Mouse (Mus musculus) MEL (cell line): ENCODE results near the gene Gm21985. TPM values are rescaled to one million over a fixed set of nuclear protein-coding genes. Genes with fewer than 3 reads are reported as not detected.
A peak's percentile ranks its signal among the peaks of the same experiment; 100 is the strongest.

ENCODE experiments used
- DNase-seq: peaks from one replicate; pipeline ENCODE4 v3.0.0; 2011; ENCODE audit warnings: low read depth, low spot score
- H3K27ac ChIP-seq: 2 replicates; pipeline ENCODE4 v1.5.1; 2012; ENCODE audit warnings: low read depth, mild to moderate bottlenecking, control low read depth, low read length, moderate library complexity; ENCODE audit not compliant: control insufficient read depth
- H3K27me3 ChIP-seq, 2 experiments: fragments of 150-350 bp in 1 of 2; sonication (generic) in 1 of 2; 2 replicates each; pipeline ENCODE4 v1.6.1; 2012; ENCODE audit warnings: low read length in 2 of 2, mild to moderate bottlenecking in 2 of 2, improper control_type of control experiment in 1 of 2, moderate library complexity in 1 of 2; ENCODE audit not compliant: insufficient read depth in 2 of 2, control insufficient read depth in 1 of 2
- H3K36me3 ChIP-seq, 2 experiments: 2 replicates each; pipeline ENCODE4 v1.6.1; 2012 to 2014; ENCODE audit warnings: low read length in 2 of 2, improper control_type of control experiment in 1 of 2, inconsistent platforms in 1 of 2, mild to moderate bottlenecking in 1 of 2; ENCODE audit not compliant: insufficient read depth in 2 of 2, control insufficient read depth in 1 of 2
- H3K4me1 ChIP-seq, 2 experiments: fragments of 150-350 bp in 1 of 2; sonication (generic) in 1 of 2; 2 replicates each; pipeline ENCODE4 v1.6.1; 2012; ENCODE audit warnings: low read length in 2 of 2, improper control_type of control experiment in 1 of 2, mild to moderate bottlenecking in 1 of 2; ENCODE audit not compliant: insufficient read depth in 2 of 2, control insufficient read depth in 1 of 2
- H3K4me3 ChIP-seq, 2 experiments: fragments of 150-350 bp in 1 of 2; sonication (generic) in 1 of 2; 2 replicates each; pipeline ENCODE4 v1.5.1; 2012; ENCODE audit warnings: low read depth in 2 of 2, low read length in 2 of 2, mild to moderate bottlenecking in 2 of 2, moderate library complexity in 2 of 2, control low read depth in 1 of 2, improper control_type of control experiment in 1 of 2; ENCODE audit not compliant: control insufficient read depth in 1 of 2, insufficient read depth in 1 of 2
- H3K79me2 ChIP-seq: 2 replicates; pipeline ENCODE4 v1.6.1; 2012; ENCODE audit warnings: mild to moderate bottlenecking, low read length, moderate library complexity; ENCODE audit not compliant: control insufficient read depth, poor library complexity, insufficient read depth
- H3K9ac ChIP-seq: 2 replicates; pipeline ENCODE4 v1.6.1; 2012; ENCODE audit warnings: low read depth, mild to moderate bottlenecking, control low read depth, low read length, moderate library complexity; ENCODE audit not compliant: control insufficient read depth, poor library complexity, severe bottlenecking
- H3K9me3 ChIP-seq: fragments of 150-350 bp; sonication (generic); replicated peaks from 2 replicates; pipeline ENCODE4 v1.6.1; 2012; ENCODE audit warnings: mild to moderate bottlenecking, low read length, improper control_type of control experiment, moderate library complexity; ENCODE audit not compliant: insufficient read depth
- CHD2 ChIP-seq: IDR thresholded peaks from 2 replicates; pipeline ENCODE4 v1.6.1; 2011; ENCODE audit warnings: low read length, improper control_type of control experiment
- ETS1 ChIP-seq: IDR thresholded peaks from 2 replicates; pipeline ENCODE4 v1.6.1; 2012; ENCODE audit warnings: low read depth, mild to moderate bottlenecking, inconsistent platforms, low read length, improper control_type of control experiment, moderate library complexity
- GATA1 ChIP-seq: IDR thresholded peaks from 2 replicates; pipeline ENCODE4 v1.6.1; 2011; ENCODE audit warnings: low read depth, low read length, improper control_type of control experiment
- MAFK ChIP-seq: IDR thresholded peaks from 2 replicates; pipeline ENCODE4 v1.6.1; 2011; ENCODE audit warnings: low read depth, mild to moderate bottlenecking, low read length, improper control_type of control experiment, borderline replicate concordance
- MAX ChIP-seq: IDR thresholded peaks from 2 replicates; pipeline ENCODE4 v1.6.1; 2011; ENCODE audit warnings: low read length, improper control_type of control experiment
- MAZ ChIP-seq: IDR thresholded peaks from 2 replicates; pipeline ENCODE4 v1.6.1; 2012; ENCODE audit warnings: low read depth, mild to moderate bottlenecking, inconsistent platforms, low read length, improper control_type of control experiment
- MXI1 ChIP-seq: IDR thresholded peaks from 2 replicates; pipeline ENCODE4 v1.6.1; 2011; ENCODE audit warnings: mild to moderate bottlenecking, low read depth, low read length, improper control_type of control experiment
- MYB ChIP-seq: IDR thresholded peaks from 2 replicates; pipeline ENCODE4 v1.6.1; 2011; ENCODE audit warnings: mild to moderate bottlenecking, low read depth, low read length, improper control_type of control experiment
- NELFE ChIP-seq: IDR thresholded peaks from 2 replicates; pipeline ENCODE4 v1.6.1; 2011; ENCODE audit warnings: low read depth, low read length, improper control_type of control experiment
- NRF1 ChIP-seq: IDR thresholded peaks from 2 replicates; pipeline ENCODE4 v1.6.1; 2014; ENCODE audit warnings: low read depth, mild to moderate bottlenecking, inconsistent platforms, low read length, improper control_type of control experiment, moderate library complexity; ENCODE audit not compliant: poor library complexity, insufficient read depth, severe bottlenecking
- POLR2AphosphoS5 ChIP-seq: IDR thresholded peaks from 2 replicates; pipeline ENCODE4 v1.6.1; 2012; ENCODE audit warnings: low read depth, borderline replicate concordance, mild to moderate bottlenecking, inconsistent platforms, low read length, moderate library complexity, mixed read lengths
- SIN3A ChIP-seq: IDR thresholded peaks from 2 replicates; pipeline ENCODE4 v1.6.1; 2012; ENCODE audit warnings: low read length, improper control_type of control experiment, inconsistent platforms
- TAL1 ChIP-seq: IDR thresholded peaks from 2 replicates; pipeline ENCODE4 v1.6.1; 2012; ENCODE audit warnings: mild to moderate bottlenecking, inconsistent platforms, low read length, moderate library complexity, mixed read lengths
- TCF12 ChIP-seq: IDR thresholded peaks from 2 replicates; pipeline ENCODE4 v1.6.1; 2014; ENCODE audit warnings: low read depth, mild to moderate bottlenecking, inconsistent platforms, low read length, improper control_type of control experiment, moderate library complexity
- UBTF ChIP-seq: IDR thresholded peaks from 2 replicates; pipeline ENCODE4 v1.6.1; 2012; ENCODE audit warnings: low read depth, mild to moderate bottlenecking, inconsistent platforms, low read length, improper control_type of control experiment, moderate library complexity, borderline replicate concordance; ENCODE audit not compliant: insufficient read depth
- ZKSCAN1 ChIP-seq: IDR thresholded peaks from 2 replicates; pipeline ENCODE4 v1.6.1; 2012; ENCODE audit warnings: low read depth, mild to moderate bottlenecking, inconsistent platforms, low read length, improper control_type of control experiment, moderate library complexity
- ZMIZ1 ChIP-seq: IDR thresholded peaks from 2 replicates; pipeline ENCODE4 v1.6.1; 2012; ENCODE audit warnings: low read depth, mild to moderate bottlenecking, inconsistent platforms, low read length, improper control_type of control experiment, moderate library complexity
- ZNF384 ChIP-seq: IDR thresholded peaks from 2 replicates; pipeline ENCODE4 v1.6.1; 2012; ENCODE audit warnings: low read depth, mild to moderate bottlenecking, inconsistent platforms, low read length, improper control_type of control experiment
- polyA plus RNA-seq, 2 experiments: library from polyadenylated mRNA; stranded (reverse) in 1 of 2; unstranded in 1 of 2; fragments of >175 nt in 1 of 2; fragments of >200 nt in 1 of 2; gene quantifications; 2 replicates each; pipeline versions ENCODE4 v1.2.1 to v1.2.4; 2012; ENCODE audit warnings: low replicate concordance in 2 of 2, low read depth in 1 of 2; ENCODE audit not compliant: insufficient read length in 2 of 2, insufficient read depth in 1 of 2, missing spikeins in 1 of 2
- total RNA-seq: library from RNA; depleted of rRNA; stranded (reverse); fragments of 300-350 nt; gene quantifications from 2 replicates; pipeline ENCODE4 v1.2.3, GENCODE M21; 2012

The Gm21985 gene
- total and polyA plus RNA-seq, 3 experiments = 0.04 TPM; not detected in 2

DNA sequence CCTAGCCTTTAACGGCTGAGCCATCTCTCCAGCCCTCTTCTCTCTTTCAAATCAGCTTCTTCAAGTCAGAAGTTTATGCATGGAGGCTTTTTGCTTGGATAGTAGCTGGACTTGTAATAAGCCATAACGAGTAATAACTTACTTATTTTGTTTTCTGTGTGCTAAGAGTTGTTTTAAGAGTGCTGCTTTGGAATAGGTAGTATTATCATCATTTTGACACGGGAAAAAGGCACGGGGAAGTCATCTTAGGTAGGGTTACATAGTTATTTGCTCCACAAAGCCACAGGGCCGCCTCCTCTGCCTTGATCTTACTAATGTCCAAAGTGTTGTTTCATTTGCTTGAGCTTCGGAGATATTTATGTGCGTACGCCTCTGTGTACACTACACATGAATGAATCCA lies 114.0 kb downstream of the Gm21985 start:
- Histone ChIP-seq H3K27me3 (no peaks in the 10 kb centered on the region), H3K27ac (peak overlapping the region; percentile 26), H3K9me3 (no peaks in the 10 kb centered on the region), H3K4me1 (peaks cover 0 to 6% of the 10 kb centered on the region in 2 experiments; a peak in 3 of 4 replicates)
- DNase-seq = peak; percentile 61
- TF ChIP-seq ZKSCAN1 = no peak
- no peak for TF ChIP-seq MXI1
- no peak for TF ChIP-seq ZMIZ1
- TF ChIP-seq CHD2 = no peak
- TF ChIP-seq MAZ = no peak
- no peak for TF ChIP-seq MYB
- TF ChIP-seq TAL1 = no peak
- TF ChIP-seq MAX = no peak
- TF ChIP-seq, all 39 proteins: peak for 0
- Histone ChIP-seq H3K79me2 (peaks cover 45% of the 10 kb centered on the region), H3K9ac (peak overlapping the region; percentile 97), H3K4me3 (peak overlapping the region; percentile 90 to 93), H3K36me3 (peaks cover 0 to 24% of the 10 kb centered on the region in 2 experiments; a peak in 3 of 4 replicates)

GRCm38 (mm10) chr2:112381219-112381618 lies 115.1 kb downstream of the Gm21985 start:
- H3K79me2 ChIP-seq = peaks cover 49% of the 10 kb centered on the region
- H3K4me1 ChIP-seq = peaks cover 3 to 6% of the 10 kb centered on the region in 2 experiments; a peak in 3 of 4 replicates
- no peak overlapping the region for H3K4me3 ChIP-seq
- no peaks in the 10 kb centered on the region for H3K27me3 ChIP-seq
- peaks cover 2 to 27% of the 10 kb centered on the region in 2 experiments for H3K36me3 ChIP-seq
- H3K9ac ChIP-seq = no peak overlapping the region
- H3K9me3 ChIP-seq = no peaks in the 10 kb centered on the region
- TF ChIP-seq GATA1 (no peak), POLR2AphosphoS5 (no peak), ETS1 (no peak), MAFK (no peak), TAL1 (no peak)
- no peak for DNase-seq
- H3K27ac ChIP-seq = no peak overlapping the region

DNA sequence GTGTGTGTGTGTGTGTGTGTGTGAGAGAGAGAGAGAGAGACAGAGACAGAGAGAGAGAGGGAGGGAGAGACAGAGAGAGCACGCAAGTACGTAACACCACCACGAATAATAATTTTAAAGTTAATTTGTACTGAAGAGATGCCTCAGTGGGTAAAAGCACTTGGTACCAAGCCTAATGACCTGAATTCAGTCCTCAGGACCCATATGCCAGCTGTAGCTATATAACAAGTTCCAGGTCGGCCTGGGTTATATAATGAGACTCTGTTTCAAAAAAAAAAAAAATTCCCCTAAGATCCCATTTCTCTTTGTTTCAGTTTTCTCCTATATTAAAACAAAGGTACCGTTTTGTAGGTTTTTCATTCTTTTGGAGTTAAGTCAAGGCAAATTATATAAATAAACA lies 124.7 kb downstream of the Gm21985 start:
- H3K79me2 ChIP-seq = peaks cover 49% of the 10 kb centered on the region
- TF ChIP-seq NRF1 (no peak), ETS1 (no peak), SIN3A (no peak), ZNF384 (no peak), MAX (no peak), UBTF (no peak), NELFE (no peak), TCF12 (no peak), MXI1 (no peak)
- DNase-seq = no peak
- no peaks in the 10 kb centered on the region for H3K9me3 ChIP-seq
- peaks cover 7 to 15% of the 10 kb centered on the region in 2 experiments for H3K4me1 ChIP-seq
- no peak overlapping the region for H3K4me3 ChIP-seq
- peaks cover 3 to 33% of the 10 kb centered on the region in 2 experiments for H3K36me3 ChIP-seq
- no peaks in the 10 kb centered on the region for H3K27me3 ChIP-seq
- no peak overlapping the region for H3K9ac ChIP-seq
- no peak overlapping the region for H3K27ac ChIP-seq
